Mouse (Mus musculus): ENCODE data around the gene Stub1. TPM values are rescaled to one million over a fixed set of nuclear protein-coding genes. Genes with fewer than 3 reads are reported as not detected.

The Stub1 gene
- polyA plus RNA-seq, 1 experiment from 2014 or later = 335 TPM

DNA sequence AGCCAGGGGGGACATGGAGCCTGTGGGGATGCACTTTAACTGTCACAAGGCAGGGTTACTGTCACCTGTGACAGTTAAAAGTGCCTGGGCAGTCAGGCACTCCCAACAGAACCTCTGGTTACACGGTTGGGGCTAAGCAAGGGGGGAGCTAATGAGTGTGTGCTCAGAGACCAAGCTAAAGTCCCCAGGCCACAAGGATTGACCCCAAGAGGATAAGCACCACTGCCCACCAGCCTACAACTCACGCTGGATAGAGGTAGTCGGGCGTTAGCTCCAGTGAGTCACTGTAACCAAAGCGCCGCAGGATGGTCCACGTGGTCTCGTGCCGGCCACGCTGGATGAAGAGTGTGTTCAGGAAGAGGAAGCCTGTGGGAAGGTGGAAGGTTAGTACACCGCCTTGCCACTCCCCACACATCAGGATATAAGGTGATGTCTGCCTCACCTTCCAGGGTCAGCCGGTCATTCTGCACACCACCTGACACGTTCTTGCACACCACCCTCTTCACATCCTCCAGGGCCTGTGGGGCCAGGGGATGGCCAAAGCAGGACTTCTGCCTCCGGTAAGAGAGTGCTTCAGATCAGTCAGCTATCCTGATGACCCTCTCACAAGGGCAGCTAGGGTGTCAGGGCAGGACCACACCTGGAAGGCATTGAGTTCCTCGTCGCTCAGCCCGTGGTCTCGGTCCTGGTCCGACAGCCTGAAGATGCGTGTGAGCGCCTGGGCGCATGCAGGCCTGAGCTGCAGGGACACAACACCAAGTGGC, 8.1 kb upstream of the Stub1 start, which contains the start of gene Gm20683:
Gene Gm20683, minus strand, starts transcription at position 647 of the 764 bp plus-strand sequence.
- H3K9ac ChIP-seq (replicated peaks; ENCODE audit: low read depth, low read length) = no peak within 1 kb of the TSS
- no peak within 1 kb of the TSS for H3K4me3 ChIP-seq (replicated peaks; ENCODE audit: low read length)
- H3K27me3 ChIP-seq (replicated peaks; ENCODE audit: control insufficient read depth, insufficient read depth, low read length) = no peaks in the 10 kb centered on the region
- 93% methylated on average over 22 of the region's 22 CpGs for WGBS
- no peak for ATAC-seq
- H3K27ac ChIP-seq (ENCODE audit: low read length) = no peak within 1 kb of the TSS
- no peaks in the 10 kb centered on the region for H3K9me3 ChIP-seq (ENCODE audit: control insufficient read depth, low read length)
- H3K4me2 ChIP-seq (ENCODE audit: low read length) = no peak within 1 kb of the TSS
- H3K4me1 ChIP-seq (replicated peaks; ENCODE audit: control insufficient read depth, insufficient read depth, low read length) = peaks cover 34% of the 10 kb centered on the region
- peaks cover 26% of the 10 kb centered on the region for H3K36me3 ChIP-seq (ENCODE audit: control insufficient read depth, insufficient read depth)

DNA sequence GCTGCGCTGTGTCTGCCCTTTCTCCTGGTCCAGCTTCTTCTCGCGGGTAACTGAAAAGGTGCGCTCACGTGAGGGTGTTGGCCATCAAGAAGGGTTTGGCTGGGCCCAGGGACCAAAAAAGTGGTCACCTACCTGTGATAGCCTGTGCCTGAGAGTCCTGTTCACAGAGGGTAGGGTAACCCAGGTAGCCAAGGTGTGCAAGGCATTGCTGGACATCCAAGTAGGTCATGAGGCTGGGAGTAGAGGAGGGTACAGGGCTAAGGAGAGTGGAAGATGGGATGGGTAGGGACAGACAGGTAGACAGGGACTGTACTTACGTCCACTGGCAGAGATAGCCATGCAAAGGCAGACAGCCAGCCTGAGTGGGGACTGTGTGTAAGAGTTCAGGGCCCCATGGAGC, 7.3 kb upstream of the Stub1 start:
- Histone ChIP-seq H3K4me2 (ENCODE audit: low read length) (no peak overlapping the region), H3K36me3 (ENCODE audit: control insufficient read depth, insufficient read depth) (peaks cover 26% of the 10 kb centered on the region), H3K9me3 (ENCODE audit: control insufficient read depth, low read length) (no peaks in the 10 kb centered on the region), H3K9ac (replicated peaks; ENCODE audit: low read depth, low read length) (no peak overlapping the region), H3K27ac (ENCODE audit: low read length) (no peak overlapping the region), H3K4me1 (replicated peaks; ENCODE audit: control insufficient read depth, insufficient read depth, low read length) (peaks cover 41% of the 10 kb centered on the region), H3K27me3 (replicated peaks; ENCODE audit: control insufficient read depth, insufficient read depth, low read length) (no peaks in the 10 kb centered on the region), H3K4me3 (replicated peaks; ENCODE audit: low read length) (no peak overlapping the region)
- 91% methylated on average over 6 of the region's 6 CpGs for WGBS
- ATAC-seq = no peak

DNA sequence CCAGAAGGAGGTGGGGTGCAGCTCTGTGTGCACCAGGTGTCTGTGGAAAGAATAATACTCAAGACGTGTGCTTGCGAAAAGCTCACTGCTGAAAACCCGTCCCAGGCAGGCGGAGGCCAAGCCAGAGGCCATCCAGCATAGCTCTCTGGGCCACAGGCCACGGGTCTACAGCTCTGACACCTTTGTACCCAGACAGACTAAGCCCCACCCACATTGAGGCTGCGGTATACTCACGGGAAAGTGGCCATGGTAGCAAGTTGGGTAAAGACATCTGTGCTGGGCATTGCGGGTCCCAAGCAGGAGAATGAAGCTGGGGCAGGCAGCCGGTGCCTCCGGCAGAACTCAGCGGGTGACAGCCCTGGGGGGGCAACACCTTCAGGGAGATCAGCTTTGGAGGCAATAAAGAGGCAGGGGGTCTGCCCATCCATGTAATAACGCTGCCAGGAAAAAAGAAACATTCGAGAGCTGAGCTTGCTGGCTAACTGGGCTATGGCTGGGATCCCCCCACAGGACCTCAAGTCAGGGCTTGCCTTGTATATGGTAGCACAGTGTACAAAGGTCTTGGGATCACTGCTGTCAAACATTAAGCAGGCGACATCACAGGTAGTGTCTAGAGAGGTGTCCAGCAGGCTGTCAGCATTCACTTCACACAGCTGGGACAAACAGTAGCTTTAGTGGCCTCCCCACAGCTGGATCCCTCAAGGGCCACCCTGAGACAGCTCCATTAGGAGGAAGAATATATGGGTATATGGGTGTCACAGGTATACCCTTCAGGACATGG, 6.4 kb upstream of the Stub1 start:
- no peak overlapping the region for H3K9ac ChIP-seq (replicated peaks; ENCODE audit: low read depth, low read length)
- no peak overlapping the region for H3K4me2 ChIP-seq (ENCODE audit: low read length)
- no peak overlapping the region for H3K27ac ChIP-seq (ENCODE audit: low read length)
- H3K4me3 ChIP-seq (replicated peaks; ENCODE audit: low read length) = no peak overlapping the region
- no peaks in the 10 kb centered on the region for H3K9me3 ChIP-seq (ENCODE audit: control insufficient read depth, low read length)
- H3K27me3 ChIP-seq (replicated peaks; ENCODE audit: control insufficient read depth, insufficient read depth, low read length) = no peaks in the 10 kb centered on the region
- 90% methylated on average over 14 of the region's 14 CpGs for WGBS
- no peak for ATAC-seq
- H3K4me1 ChIP-seq (replicated peaks; ENCODE audit: control insufficient read depth, insufficient read depth, low read length) = peaks cover 46% of the 10 kb centered on the region
- H3K36me3 ChIP-seq (ENCODE audit: control insufficient read depth, insufficient read depth) = peaks cover 26% of the 10 kb centered on the region

DNA sequence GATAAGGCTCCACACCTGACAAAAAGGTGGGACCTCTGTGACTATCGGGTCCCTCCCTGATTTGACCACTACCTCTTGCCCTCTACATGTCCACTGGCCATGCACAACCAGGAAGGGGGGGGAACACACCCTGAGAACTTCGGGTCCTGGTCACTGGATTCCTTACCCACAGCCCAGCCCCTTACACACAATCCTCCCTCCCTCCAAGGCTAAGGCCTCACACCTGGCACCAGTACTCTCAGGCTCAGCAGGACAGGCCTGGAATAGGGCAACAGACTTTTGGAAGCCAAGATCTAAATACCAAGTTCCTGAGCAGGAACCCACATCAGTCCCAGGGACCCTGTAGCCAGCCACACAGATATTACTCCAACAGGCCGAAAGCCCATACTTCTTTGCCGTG, 5.7 kb upstream of the Stub1 start:
- H3K27ac ChIP-seq (ENCODE audit: low read length) = no peak overlapping the region
- H3K4me1 ChIP-seq (replicated peaks; ENCODE audit: control insufficient read depth, insufficient read depth, low read length) = peaks cover 52% of the 10 kb centered on the region
- no peak overlapping the region for H3K4me2 ChIP-seq (ENCODE audit: low read length)
- no peak overlapping the region for H3K9ac ChIP-seq (replicated peaks; ENCODE audit: low read depth, low read length)
- no peak for ATAC-seq
- H3K4me3 ChIP-seq (replicated peaks; ENCODE audit: low read length) = no peak overlapping the region
- 89% methylated on average over 4 of the region's 4 CpGs for WGBS
- H3K9me3 ChIP-seq (ENCODE audit: control insufficient read depth, low read length) = no peaks in the 10 kb centered on the region
- peaks cover 26% of the 10 kb centered on the region for H3K36me3 ChIP-seq (ENCODE audit: control insufficient read depth, insufficient read depth)
- no peaks in the 10 kb centered on the region for H3K27me3 ChIP-seq (replicated peaks; ENCODE audit: control insufficient read depth, insufficient read depth, low read length)

DNA sequence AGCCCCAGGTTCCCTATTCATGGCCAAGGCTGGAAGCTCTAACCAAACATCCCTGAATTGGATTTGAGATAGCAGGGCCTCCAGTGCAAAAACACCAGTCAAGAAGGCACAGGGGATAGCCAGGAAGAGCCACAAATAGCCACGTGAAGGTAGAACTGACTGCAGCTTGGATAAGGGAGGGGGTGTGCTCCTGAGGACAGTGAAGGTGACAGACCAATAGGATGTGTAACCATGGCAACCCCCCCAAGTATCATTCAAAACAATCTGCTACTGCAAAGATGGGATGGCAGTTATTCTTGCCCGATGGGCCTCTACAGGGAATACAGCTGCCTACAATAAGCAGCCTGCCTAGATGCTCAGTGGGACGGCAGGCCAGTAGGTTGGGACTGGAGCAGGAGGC, 4.3 kb upstream of the Stub1 start:
- Histone ChIP-seq H3K27me3 (replicated peaks; ENCODE audit: control insufficient read depth, insufficient read depth, low read length) (no peaks in the 10 kb centered on the region), H3K9me3 (ENCODE audit: control insufficient read depth, low read length) (no peaks in the 10 kb centered on the region), H3K27ac (ENCODE audit: low read length) (peak overlapping the region; percentile 67), H3K4me3 (replicated peaks; ENCODE audit: low read length) (no peak overlapping the region), H3K9ac (replicated peaks; ENCODE audit: low read depth, low read length) (0 out of 2 replicates have a peak overlapping the region, but pooled peaks have one; percentile 30), H3K4me2 (ENCODE audit: low read length) (peak overlapping the region; percentile 54), H3K4me1 (replicated peaks; ENCODE audit: control insufficient read depth, insufficient read depth, low read length) (peaks cover 47% of the 10 kb centered on the region), H3K36me3 (ENCODE audit: control insufficient read depth, insufficient read depth) (peaks cover 26% of the 10 kb centered on the region)
- no peak for ATAC-seq
- 15% methylated on average over 3 of the region's 3 CpGs for WGBS

DNA sequence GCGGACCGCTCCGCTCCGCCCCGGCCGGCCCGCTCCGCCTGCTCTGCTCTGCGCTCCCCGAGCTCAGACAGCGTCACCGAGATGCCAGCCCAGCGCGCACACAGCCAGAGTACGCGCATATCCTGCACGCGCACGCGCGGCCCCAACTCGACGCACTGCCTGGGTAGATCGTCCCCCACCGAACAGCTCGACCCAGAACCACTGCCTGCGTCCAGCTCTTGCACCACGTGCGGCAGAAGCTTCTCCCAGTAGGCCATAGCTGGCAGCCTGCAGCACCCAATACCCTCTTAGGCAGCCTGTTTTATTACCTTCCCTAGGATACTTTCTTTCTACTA, 3.8 kb upstream of the Stub1 start, which contains the start of gene Rhbdl1:
Gene Rhbdl1, minus strand, starts transcription at position 220 of the 335 bp plus-strand sequence.
- Histone ChIP-seq H3K9ac (replicated peaks; ENCODE audit: low read depth, low read length) (peak within 1 kb of the TSS; percentile 80), H3K4me3 (replicated peaks; ENCODE audit: low read length) (peak within 1 kb of the TSS; percentile 54), H3K27ac (ENCODE audit: low read length) (peak within 1 kb of the TSS; percentile 67), H3K9me3 (ENCODE audit: control insufficient read depth, low read length) (no peaks in the 10 kb centered on the region), H3K36me3 (ENCODE audit: control insufficient read depth, insufficient read depth) (peaks cover 26% of the 10 kb centered on the region), H3K27me3 (replicated peaks; ENCODE audit: control insufficient read depth, insufficient read depth, low read length) (no peaks in the 10 kb centered on the region), H3K4me2 (ENCODE audit: low read length) (peak within 1 kb of the TSS; percentile 54), H3K4me1 (replicated peaks; ENCODE audit: control insufficient read depth, insufficient read depth, low read length) (peaks cover 49% of the 10 kb centered on the region)
- ATAC-seq = peak; percentile 43
- WGBS = 0% methylated on average over 28 of the region's 29 CpGs

DNA sequence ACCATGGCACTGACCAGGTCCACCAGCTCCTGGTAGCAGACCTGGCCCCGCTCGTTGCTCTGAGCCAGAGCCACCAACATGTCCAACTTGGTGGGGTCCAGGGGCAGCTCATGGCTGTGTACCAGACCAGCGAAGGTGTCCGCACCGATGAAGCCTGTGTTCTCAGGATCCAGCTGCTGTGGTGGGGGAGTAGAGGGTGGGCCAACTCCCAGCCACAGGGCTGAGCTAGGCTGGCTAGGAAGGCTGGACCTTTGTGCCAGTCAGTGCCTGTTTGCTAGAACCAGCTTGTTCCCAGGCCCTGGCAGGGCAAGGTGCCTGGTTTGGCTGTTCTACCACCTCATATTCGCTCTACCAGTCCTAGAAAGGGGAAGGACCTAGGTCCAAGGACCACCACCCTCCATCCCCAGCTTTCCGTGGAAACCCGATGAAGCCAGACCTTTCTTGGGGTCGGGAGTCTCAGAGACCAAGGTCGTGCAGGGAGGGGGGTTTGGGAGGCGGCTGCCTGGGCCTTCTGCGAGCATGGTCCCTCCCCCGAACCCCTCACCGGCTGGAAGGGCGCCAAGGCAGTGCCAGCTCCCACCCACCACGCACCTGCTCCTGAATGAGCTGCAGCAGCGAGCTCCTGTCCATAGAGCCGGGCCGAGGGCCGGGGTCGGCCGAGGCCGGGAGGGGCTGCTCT, 3.3 kb upstream of the Stub1 start:
- WGBS = 21% methylated on average over 23 of the region's 23 CpGs
- peak overlapping the region; percentile 54 for H3K4me3 ChIP-seq (replicated peaks; ENCODE audit: low read length)
- H3K27me3 ChIP-seq (replicated peaks; ENCODE audit: control insufficient read depth, insufficient read depth, low read length) = no peaks in the 10 kb centered on the region
- peak overlapping the region; percentile 54 for H3K4me2 ChIP-seq (ENCODE audit: low read length)
- peaks cover 54% of the 10 kb centered on the region for H3K4me1 ChIP-seq (replicated peaks; ENCODE audit: control insufficient read depth, insufficient read depth, low read length)
- no peak for ATAC-seq
- H3K9me3 ChIP-seq (ENCODE audit: control insufficient read depth, low read length) = no peaks in the 10 kb centered on the region
- H3K36me3 ChIP-seq (ENCODE audit: control insufficient read depth, insufficient read depth) = peaks cover 22% of the 10 kb centered on the region
- peak overlapping the region; percentile 67 for H3K27ac ChIP-seq (ENCODE audit: low read length)
- peak overlapping the region; percentile 80 for H3K9ac ChIP-seq (replicated peaks; ENCODE audit: low read depth, low read length)

DNA sequence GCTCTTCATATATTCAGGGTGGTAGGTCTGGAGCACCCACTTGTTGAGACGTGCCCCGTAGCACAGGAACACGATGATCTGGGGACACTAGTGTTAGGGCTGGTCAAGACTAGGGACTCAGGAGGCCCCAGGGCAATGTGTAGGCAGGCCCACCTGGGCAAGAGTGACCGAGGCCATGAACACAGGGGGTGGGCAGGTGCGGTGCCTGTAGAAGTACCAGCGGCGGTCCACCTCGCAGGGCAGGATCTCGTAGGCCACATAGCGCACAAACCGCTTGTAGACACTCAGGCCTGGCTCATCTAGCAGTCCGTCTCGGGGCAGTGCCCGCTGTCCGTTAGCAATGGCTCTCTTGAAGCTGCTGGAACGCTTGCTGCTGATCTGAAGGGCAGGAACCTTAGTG, 2.6 kb upstream of the Stub1 start:
- no peak overlapping the region for H3K4me3 ChIP-seq (replicated peaks; ENCODE audit: low read length)
- peaks cover 23% of the 10 kb centered on the region for H3K36me3 ChIP-seq (ENCODE audit: control insufficient read depth, insufficient read depth)
- ATAC-seq = no peak
- no peak overlapping the region for H3K9ac ChIP-seq (replicated peaks; ENCODE audit: low read depth, low read length)
- H3K4me2 ChIP-seq (ENCODE audit: low read length) = no peak overlapping the region
- no peaks in the 10 kb centered on the region for H3K9me3 ChIP-seq (ENCODE audit: control insufficient read depth, low read length)
- H3K27ac ChIP-seq (ENCODE audit: low read length) = no peak overlapping the region
- WGBS = 91% methylated on average over 16 of the region's 16 CpGs
- no peaks in the 10 kb centered on the region for H3K27me3 ChIP-seq (replicated peaks; ENCODE audit: control insufficient read depth, insufficient read depth, low read length)
- peaks cover 61% of the 10 kb centered on the region for H3K4me1 ChIP-seq (replicated peaks; ENCODE audit: control insufficient read depth, insufficient read depth, low read length)

DNA sequence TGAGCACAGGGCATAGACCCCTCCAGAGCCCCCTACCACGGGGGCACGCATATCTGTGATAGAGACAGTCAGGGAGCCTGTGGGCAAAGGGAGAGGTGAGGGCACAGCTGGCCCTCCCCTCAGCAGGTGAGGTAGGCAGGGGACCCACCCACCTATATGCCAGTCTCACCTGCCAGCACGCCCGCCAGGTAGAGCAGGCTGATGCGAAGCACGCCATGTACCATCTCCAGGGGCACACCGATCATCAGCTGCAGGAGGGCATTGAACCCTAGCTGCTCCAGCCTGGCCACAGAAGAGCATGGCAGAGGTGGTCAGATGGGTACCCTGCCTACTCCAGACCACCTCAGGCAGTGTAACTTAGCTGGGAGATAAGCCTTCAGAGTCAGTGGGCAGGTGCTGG, 2.1 kb upstream of the Stub1 start:
- Histone ChIP-seq H3K36me3 (ENCODE audit: control insufficient read depth, insufficient read depth) (peaks cover 22% of the 10 kb centered on the region), H3K27ac (ENCODE audit: low read length) (no peak overlapping the region), H3K4me1 (replicated peaks; ENCODE audit: control insufficient read depth, insufficient read depth, low read length) (peaks cover 65% of the 10 kb centered on the region), H3K9ac (replicated peaks; ENCODE audit: low read depth, low read length) (no peak overlapping the region), H3K27me3 (replicated peaks; ENCODE audit: control insufficient read depth, insufficient read depth, low read length) (no peaks in the 10 kb centered on the region), H3K9me3 (ENCODE audit: control insufficient read depth, low read length) (no peaks in the 10 kb centered on the region), H3K4me3 (replicated peaks; ENCODE audit: low read length) (no peak overlapping the region), H3K4me2 (ENCODE audit: low read length) (no peak overlapping the region)
- ATAC-seq = no peak
- 95% methylated on average over 7 of the region's 7 CpGs for WGBS
